Comparison of ENCODE assay signal across 8 mouse cellular contexts in genomic region chr7:126487052-126487483, GRCm38 (mm10). TPM values are rescaled to one million over a fixed set of nuclear protein-coding genes. Genes with fewer than 3 reads are reported as not detected.
DNase-seq lines count a peak whose midpoint lies in the region; ATAC-seq and TF ChIP-seq lines count a peak whose summit lies in the region.

Gene Tufm (plus strand): TSS chr7:126487361.

- peak; percentile 91 for DNase-seq in T-cell, adult 2 months (ENCODE audit: low spot score)
- peak; percentile 96 for DNase-seq in cerebellum, postnatal 36 days
- peak; percentile 97 for DNase-seq in gastrocnemius, adult 18-20 months (ENCODE audit: low spot score)
- peak; percentile 95 to 96 for DNase-seq in left cerebral cortex, adult 2 months (ENCODE audit: extremely low spot score in 1 of 2, low spot score in 2 of 2)
- peak; percentile 98 for DNase-seq in right cerebral cortex, adult 2 months (ENCODE audit: low spot score in 2 of 2)
- peak; percentile 95 for DNase-seq in urinary bladder, postnatal 14 days (ENCODE audit: low spot score)

- TF ChIP-seq CTCF in left cerebral cortex, adult 2 months (IDR thresholded peaks at IDR 0.05): peak; percentile 57

- peak within 1 kb of the TSS; percentile 83 for H3K9ac ChIP-seq in hindbrain, embryonic 16.5 days (ENCODE audit: low read depth, low read length)

- no peaks in the 10 kb centered on the region for H3K27me3 ChIP-seq in hindbrain, embryonic 16.5 days (replicated peaks; ENCODE audit: control insufficient read depth, insufficient read depth, low read length)

- H3K4me1 ChIP-seq in hindbrain, embryonic 16.5 days (ENCODE audit: control insufficient read depth, insufficient read depth, low read depth, low read length): peaks cover 14% of the 10 kb centered on the region

- peaks cover 20% of the 10 kb centered on the region for H3K36me3 ChIP-seq in hindbrain, embryonic 16.5 days (ENCODE audit: control insufficient read depth, insufficient read depth, low read length)

- H3K4me3 ChIP-seq in hindbrain, embryonic 16.5 days (ENCODE audit: low read length): peak within 1 kb of the TSS; percentile 67
- H3K4me3 ChIP-seq in left cerebral cortex, adult 2 months: peak within 1 kb of the TSS; percentile 61

- ATAC-seq in hindbrain, embryonic 16.5 days: peak; percentile 95
- ATAC-seq in megakaryocyte, adult 5-6 weeks (ENCODE audit: poor library complexity, severe bottlenecking): peak; percentile 79

- WGBS in hindbrain, embryonic 16.5 days: under 1% methylated on average over 32 of the region's 32 CpGs

- intact Hi-C loops in left cerebral cortex, adult 2 months (cut with DNase I): loop anchor here (1.0 to 10.0 kb wide), 2 partner anchors 15 to 278 kb away; partner anchors contain the start of gene Gdpd3

- peak within 1 kb of the TSS; percentile 96 for H3K4me2 ChIP-seq in hindbrain, embryonic 16.5 days (ENCODE audit: low read length)

- no peaks in the 10 kb centered on the region for H3K9me3 ChIP-seq in hindbrain, embryonic 16.5 days (ENCODE audit: control insufficient read depth, low read length)

- H3K27ac ChIP-seq in hindbrain, embryonic 16.5 days (ENCODE audit: low read depth, low read length): peak within 1 kb of the TSS; percentile 65
- peak within 1 kb of the TSS; percentile 87 for H3K27ac ChIP-seq in left cerebral cortex, adult 2 months

RNA-seq across cellular contexts. Expression of gene Tufm, which starts in this region (rescaled TPM):
- total RNA-seq in gastrocnemius, adult 18-20 months (2021): 100 to 1,000 TPM; 118 to 124 TPM
- polyA plus RNA-seq in hindbrain, embryonic 16.5 days (2015; fragmentation: Nextera tagmentation; extraction: Ambion mirVana): 136 and 137 TPM in 2 replicates
- 10 to 100 TPM; 78.0 to 93.5 TPM for total RNA-seq in left cerebral cortex, adult 2 months (2021)
- total RNA-seq in megakaryocyte, adult 5-6 weeks (2015): 40.2 and 44.3 TPM in 2 replicates
- 33.8 and 44.9 TPM in 2 replicates for total RNA-seq in megakaryocyte, adult 5-6 weeks (2017)

Comparison
In these comparisons a context has a peak if more than half of its experiments do, and no peak if none do; other contexts are left out.
1. Peak in every context shown above with its lines: DNase-seq, ATAC-seq, H3K4me3 ChIP-seq and H3K27ac ChIP-seq.